Mouse (Mus musculus): ENCODE results near the gene Pgpep1. TPM values are rescaled to one million over a fixed set of nuclear protein-coding genes. Genes with fewer than 3 reads are reported as not detected.
A peak's percentile ranks its signal among the peaks of the same experiment; 100 is the strongest.

Pgpep1 gene
- polyA plus RNA-seq, 1 experiment from 2014 or later, result 70.1 TPM

DNA sequence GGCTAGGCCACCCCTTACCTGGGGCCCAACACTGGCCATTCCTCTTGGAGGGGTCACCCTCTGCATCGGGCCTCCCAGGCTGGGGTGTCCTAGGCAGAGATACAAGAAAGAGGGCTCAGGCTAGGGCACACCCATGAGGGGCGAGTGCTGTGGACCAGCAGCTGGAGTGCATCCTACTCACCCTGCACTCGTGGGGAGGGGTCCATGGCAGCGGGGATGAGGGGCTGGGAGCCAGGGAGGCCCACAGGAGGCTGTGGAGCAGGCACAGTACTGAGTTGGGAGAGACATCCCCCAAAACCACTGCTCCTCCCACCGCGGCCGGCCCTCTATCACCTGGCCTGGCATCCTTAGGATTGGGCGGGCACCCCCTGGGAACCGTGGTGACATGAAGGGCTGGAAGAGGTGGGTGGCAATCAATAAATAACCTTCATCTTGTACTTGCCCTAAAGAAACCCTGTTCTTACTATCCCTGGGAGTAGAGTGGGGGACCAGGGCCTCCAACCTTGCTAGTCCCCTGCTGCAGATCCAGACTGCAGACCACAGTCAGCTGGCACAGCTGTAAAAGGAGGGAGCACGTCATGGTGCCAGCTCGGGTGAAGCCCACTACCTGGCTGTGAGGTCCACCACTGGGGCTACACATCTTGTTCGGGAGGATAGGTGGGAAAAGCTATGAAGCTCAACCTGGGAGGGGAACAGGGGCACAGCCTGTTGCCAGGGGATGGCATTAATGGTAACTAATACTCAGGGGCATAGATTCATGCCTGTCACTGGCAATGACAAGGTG is 60.5 kb downstream of the Pgpep1 start:
- WGBS, result 83% methylated on average over 12 of the region's 12 CpGs
- peaks cover 66% of the 10 kb centered on the region for H3K4me1 ChIP-seq
- no peak for ATAC-seq (replicated peaks)
- no peak overlapping the region for H3K4me3 ChIP-seq
- H3K36me3 ChIP-seq (replicated peaks), result no peaks in the 10 kb centered on the region
- H3K27me3 ChIP-seq (replicated peaks), result no peaks in the 10 kb centered on the region
- no peak overlapping the region for H3K9ac ChIP-seq
- no peaks in the 10 kb centered on the region for H3K9me3 ChIP-seq
- no peak overlapping the region; the same call in 1 of the 2 replicates for H3K27ac ChIP-seq
- H3K4me2 ChIP-seq, result no peak overlapping the region

DNA sequence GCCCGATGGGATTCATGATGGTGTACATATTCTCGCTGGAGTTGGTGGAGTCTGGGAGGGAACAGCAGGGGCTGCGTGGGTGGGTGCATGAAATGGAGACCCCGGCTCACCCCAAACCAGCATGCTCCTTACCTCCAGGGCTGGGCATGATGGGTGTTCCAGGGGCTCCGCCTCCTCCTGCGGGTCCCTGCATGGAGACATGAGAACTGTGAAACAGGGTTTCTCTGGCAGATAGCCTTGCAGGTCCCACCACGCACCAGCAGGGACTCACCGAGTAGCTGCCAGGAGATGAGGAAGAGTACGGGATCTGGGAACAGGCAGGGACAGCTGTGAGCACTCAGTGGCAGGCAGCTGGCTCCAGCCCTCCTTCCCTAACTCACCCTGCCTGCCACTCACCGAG is 61.5 kb downstream of the Pgpep1 start:
- H3K9ac ChIP-seq, result peak overlapping the region; percentile 43; the same call in 1 of the 2 replicates
- H3K4me3 ChIP-seq, result peak overlapping the region; percentile 34
- WGBS, result 15% methylated on average over 10 of the region's 10 CpGs
- no peaks in the 10 kb centered on the region for H3K9me3 ChIP-seq
- peak overlapping the region; percentile 59 for H3K4me2 ChIP-seq
- ATAC-seq (replicated peaks), result no peak
- no peaks in the 10 kb centered on the region for H3K36me3 ChIP-seq (replicated peaks)
- H3K27me3 ChIP-seq (replicated peaks), result no peaks in the 10 kb centered on the region
- peaks cover 69% of the 10 kb centered on the region for H3K4me1 ChIP-seq
- H3K27ac ChIP-seq, result peak overlapping the region; percentile 25; the same call in 1 of the 2 replicates

DNA sequence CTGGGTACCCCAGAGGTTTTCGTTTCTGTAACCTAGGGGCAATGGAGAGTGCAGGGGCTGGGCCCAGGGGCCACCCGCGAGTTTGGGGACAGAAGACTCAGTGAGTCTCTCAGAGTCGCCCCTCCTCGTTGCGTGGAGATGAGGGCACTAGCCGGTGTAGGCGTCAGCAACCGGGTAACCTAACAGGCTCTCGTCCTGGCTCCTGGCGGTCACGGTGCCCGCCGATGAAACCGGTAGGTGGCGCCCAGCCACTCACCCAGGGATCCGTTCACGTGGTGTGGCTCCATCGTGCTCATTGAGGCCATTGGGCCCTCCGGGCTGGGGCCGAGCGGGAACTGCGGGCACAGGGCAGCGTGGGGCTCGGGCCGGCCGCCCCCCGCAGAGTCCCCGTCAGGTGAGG is 61.9 kb downstream of the Pgpep1 start:
- H3K4me2 ChIP-seq, result peak overlapping the region; percentile 59
- H3K27ac ChIP-seq, result peak overlapping the region; percentile 25; the same call in 1 of the 2 replicates
- H3K36me3 ChIP-seq (replicated peaks), result no peaks in the 10 kb centered on the region
- peak overlapping the region; percentile 43; the same call in 1 of the 2 replicates for H3K9ac ChIP-seq
- no peaks in the 10 kb centered on the region for H3K9me3 ChIP-seq
- peak; percentile 3; the same call in 1 of the 2 replicates for ATAC-seq (replicated peaks)
- H3K27me3 ChIP-seq (replicated peaks), result no peaks in the 10 kb centered on the region
- H3K4me1 ChIP-seq, result peaks cover 71% of the 10 kb centered on the region
- peak overlapping the region; percentile 34 for H3K4me3 ChIP-seq
- WGBS, result 3% methylated on average over 29 of the region's 29 CpGs

DNA sequence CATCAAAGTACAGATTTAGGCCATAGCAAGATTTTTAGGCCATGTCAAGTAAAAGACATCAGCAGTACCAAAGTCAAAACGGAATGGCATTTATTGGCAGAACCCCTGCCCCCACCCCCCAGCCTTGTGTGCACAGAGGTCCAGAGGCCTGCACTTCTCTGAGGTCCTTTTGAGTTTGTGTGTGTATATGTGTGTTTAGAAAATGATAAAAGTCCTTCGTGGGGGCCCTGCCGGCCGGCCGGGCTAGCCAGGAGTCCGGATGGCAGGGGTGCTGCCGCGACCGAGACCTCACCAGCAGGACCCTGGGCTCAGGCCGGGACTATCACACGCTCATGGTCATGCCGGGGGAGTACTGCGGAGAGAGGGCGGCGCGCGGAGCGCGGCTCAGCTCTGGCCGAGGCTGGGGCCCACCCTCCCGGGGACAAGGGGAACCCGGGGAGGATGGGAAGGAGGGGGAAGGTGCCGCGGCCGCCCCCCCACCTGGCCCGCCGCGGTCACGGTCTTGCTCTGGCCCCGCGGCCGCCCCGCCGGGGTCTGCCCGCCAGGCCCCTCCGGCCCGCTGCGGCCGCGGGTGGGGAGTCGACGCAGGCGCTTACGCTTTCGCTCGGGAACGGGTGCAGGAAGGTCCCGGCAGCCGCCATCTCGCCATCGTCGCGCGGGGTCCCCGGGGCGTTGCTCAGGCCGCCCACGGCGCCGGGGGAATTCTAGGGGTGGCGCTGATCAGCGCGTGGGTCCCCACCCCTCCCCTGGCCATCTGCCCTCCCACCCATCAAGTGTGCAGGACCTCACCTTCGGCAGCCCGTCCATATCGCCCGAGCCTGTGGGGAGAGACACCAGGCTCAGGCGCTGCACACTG is 62.5 kb downstream of the Pgpep1 start:
- Histone ChIP-seq H3K9me3 (no peaks in the 10 kb centered on the region), H3K27me3 (replicated peaks) (no peaks in the 10 kb centered on the region), H3K36me3 (replicated peaks) (no peaks in the 10 kb centered on the region), H3K4me1 (peaks cover 71% of the 10 kb centered on the region), H3K27ac (peak overlapping the region; percentile 25; the same call in 1 of the 2 replicates), H3K4me2 (peak overlapping the region; percentile 59), H3K4me3 (peak overlapping the region; percentile 34), H3K9ac (peak overlapping the region; percentile 43)
- no peak for ATAC-seq (replicated peaks)
- 10% methylated on average over 59 of the region's 68 CpGs for WGBS

DNA sequence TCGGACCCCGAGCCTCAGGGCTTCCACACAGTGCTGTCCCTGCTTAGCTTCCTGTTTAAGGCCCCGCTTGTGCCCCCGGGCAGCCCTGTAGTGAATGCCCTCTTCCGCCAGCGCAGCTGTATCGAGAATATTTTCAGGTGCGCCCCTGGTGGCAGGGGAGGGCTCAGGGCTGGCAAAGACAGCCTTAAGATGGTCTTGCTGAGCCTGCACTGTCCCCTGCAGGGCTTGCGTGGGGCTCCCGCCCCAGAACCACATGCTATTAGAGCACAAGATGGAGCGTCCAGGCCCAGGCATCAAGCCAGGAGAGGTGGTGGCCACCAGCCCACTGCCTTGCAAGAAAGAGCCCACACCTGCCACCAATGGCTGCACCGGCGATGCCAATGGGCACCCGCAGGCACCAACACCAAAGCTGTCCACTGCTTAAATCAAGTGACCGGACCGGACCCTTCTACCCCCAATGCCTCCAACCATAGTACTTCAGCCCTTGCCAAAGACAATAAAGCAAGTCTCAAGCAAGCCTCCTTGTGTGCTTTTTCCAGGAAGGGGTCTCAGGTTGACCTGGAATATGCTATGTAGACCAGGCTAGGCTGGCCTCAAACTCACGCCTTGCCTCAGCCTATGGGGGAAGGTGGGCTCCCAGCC is 63.3 kb downstream of the Pgpep1 start:
- no peaks in the 10 kb centered on the region for H3K27me3 ChIP-seq (replicated peaks)
- WGBS, result 83% methylated on average over 17 of the region's 17 CpGs
- H3K9ac ChIP-seq, result no peak overlapping the region
- H3K27ac ChIP-seq, result no peak overlapping the region
- no peak for ATAC-seq (replicated peaks)
- H3K36me3 ChIP-seq (replicated peaks), result no peaks in the 10 kb centered on the region
- H3K4me1 ChIP-seq, result peaks cover 71% of the 10 kb centered on the region
- H3K4me3 ChIP-seq, result no peak overlapping the region
- no peaks in the 10 kb centered on the region for H3K9me3 ChIP-seq
- peak overlapping the region; percentile 59 for H3K4me2 ChIP-seq

Other genes starting within 250 kb of the Pgpep1 start
- gene Crtc1, start 220.8 kb downstream of the Pgpep1 start, polyA plus RNA-seq (2015; fragmentation: Nextera tagmentation; extraction: Ambion mirVana), result 57.2 and 58.7 TPM in 2 replicates
- 31.0 and 31.4 TPM in 2 replicates for gene Klhl26, start 183.4 kb downstream of the Pgpep1 start, polyA plus RNA-seq (2015; fragmentation: Nextera tagmentation; extraction: Ambion mirVana)
- 123 and 141 TPM in 2 replicates for gene Tmem59l, start 173.0 kb downstream of the Pgpep1 start, polyA plus RNA-seq (2015; fragmentation: Nextera tagmentation; extraction: Ambion mirVana)
- gene Crlf1, start 167.2 kb downstream of the Pgpep1 start, polyA plus RNA-seq (2015; fragmentation: Nextera tagmentation; extraction: Ambion mirVana), result 2.4 and 2.9 TPM in 2 replicates
- 164 and 169 TPM in 2 replicates for gene Rex1bd, start 153.6 kb downstream of the Pgpep1 start, polyA plus RNA-seq (2015; fragmentation: Nextera tagmentation; extraction: Ambion mirVana)
- gene Uba52, start 149.6 kb downstream of the Pgpep1 start, polyA plus RNA-seq (2015; fragmentation: Nextera tagmentation; extraction: Ambion mirVana), result 587 and 620 TPM in 2 replicates
- gene Fkbp8, start 132.7 kb downstream of the Pgpep1 start, polyA plus RNA-seq (2015; fragmentation: Nextera tagmentation; extraction: Ambion mirVana), result 450 and 462 TPM in 2 replicates
- gene Kxd1, start 132.4 kb downstream of the Pgpep1 start, polyA plus RNA-seq (2015; fragmentation: Nextera tagmentation; extraction: Ambion mirVana), result 46.4 and 51.7 TPM in 2 replicates
- 18.6 and 19.9 TPM in 2 replicates for gene Ell, start 120.9 kb downstream of the Pgpep1 start, polyA plus RNA-seq (2015; fragmentation: Nextera tagmentation; extraction: Ambion mirVana)
- 175 and 176 TPM in 2 replicates for gene Isyna1, start 66.0 kb downstream of the Pgpep1 start, polyA plus RNA-seq (2015; fragmentation: Nextera tagmentation; extraction: Ambion mirVana)
- gene Ssbp4, start 51.5 kb downstream of the Pgpep1 start, polyA plus RNA-seq (2015; fragmentation: Nextera tagmentation; extraction: Ambion mirVana), result 175 and 189 TPM in 2 replicates
- 1.2 and 1.6 TPM in 2 replicates for gene Lrrc25, start 44.2 kb downstream of the Pgpep1 start, polyA plus RNA-seq (2015; fragmentation: Nextera tagmentation; extraction: Ambion mirVana)
- 0.13 and 0.19 TPM in 2 replicates for gene Gdf15, start 27.9 kb downstream of the Pgpep1 start, polyA plus RNA-seq (2015; fragmentation: Nextera tagmentation; extraction: Ambion mirVana)
- 175 and 193 TPM in 2 replicates for gene Lsm4, start 12.9 kb upstream of the Pgpep1 start, polyA plus RNA-seq (2015; fragmentation: Nextera tagmentation; extraction: Ambion mirVana)
- 83.0 and 94.4 TPM in 2 replicates for gene Jund, start 38.6 kb upstream of the Pgpep1 start, polyA plus RNA-seq (2015; fragmentation: Nextera tagmentation; extraction: Ambion mirVana)
- gene Iqcn, start 43.1 kb upstream of the Pgpep1 start, polyA plus RNA-seq (2015; fragmentation: Nextera tagmentation; extraction: Ambion mirVana), result 0.05 and 0.14 TPM in 2 replicates
- gene Gm3336, start 58.2 kb upstream of the Pgpep1 start, polyA plus RNA-seq (2015; fragmentation: Nextera tagmentation; extraction: Ambion mirVana), result not detected in 2 replicates
- gene Pde4c, start 63.3 kb upstream of the Pgpep1 start, polyA plus RNA-seq (2015; fragmentation: Nextera tagmentation; extraction: Ambion mirVana), result 0.15 and 0.46 TPM in 2 replicates
- 473 and 487 TPM in 2 replicates for gene Rab3a, start 94.3 kb upstream of the Pgpep1 start, polyA plus RNA-seq (2015; fragmentation: Nextera tagmentation; extraction: Ambion mirVana)
- gene Mpv17l2, start 100.6 kb upstream of the Pgpep1 start, polyA plus RNA-seq (2015; fragmentation: Nextera tagmentation; extraction: Ambion mirVana), result 36.6 and 38.4 TPM in 2 replicates
- 113 TPM in 2 replicates for gene Pik3r2, start 116.3 kb upstream of the Pgpep1 start, polyA plus RNA-seq (2015; fragmentation: Nextera tagmentation; extraction: Ambion mirVana)
- 26.4 and 26.9 TPM in 2 replicates for gene Mast3, start 144.7 kb upstream of the Pgpep1 start, polyA plus RNA-seq (2015; fragmentation: Nextera tagmentation; extraction: Ambion mirVana)
- 0.10 and 0.36 TPM in 2 replicates for gene Il12rb1, start 148.1 kb upstream of the Pgpep1 start, polyA plus RNA-seq (2015; fragmentation: Nextera tagmentation; extraction: Ambion mirVana)
- 8.1 and 8.6 TPM in 2 replicates for gene Arrdc2, start 179.3 kb upstream of the Pgpep1 start, polyA plus RNA-seq (2015; fragmentation: Nextera tagmentation; extraction: Ambion mirVana)
- gene Kcnn1, start 202.9 kb upstream of the Pgpep1 start, polyA plus RNA-seq (2015; fragmentation: Nextera tagmentation; extraction: Ambion mirVana), result 19.0 and 20.6 TPM in 2 replicates
- 173 and 180 TPM in 2 replicates for gene Ccdc124, start 213.5 kb upstream of the Pgpep1 start, polyA plus RNA-seq (2015; fragmentation: Nextera tagmentation; extraction: Ambion mirVana)
- 1.9 and 2.0 TPM in 2 replicates for gene Slc5a5, start 232.4 kb upstream of the Pgpep1 start, polyA plus RNA-seq (2015; fragmentation: Nextera tagmentation; extraction: Ambion mirVana)
- gene Rpl18a, start 237.0 kb upstream of the Pgpep1 start, polyA plus RNA-seq (2015; fragmentation: Nextera tagmentation; extraction: Ambion mirVana), result 2,076 and 2,093 TPM in 2 replicates
- gene Map1s, start 245.5 kb upstream of the Pgpep1 start, polyA plus RNA-seq (2015; fragmentation: Nextera tagmentation; extraction: Ambion mirVana), result 69.2 and 69.9 TPM in 2 replicates

Measured in midbrain, embryonic 15.5 days (tissue).